Mouse (Mus musculus) macrophage (primary cell): ENCODE results near the gene Ralgapb. TPM values are rescaled to one million over a fixed set of nuclear protein-coding genes. Genes with fewer than 3 reads are reported as not detected.

ENCODE experiments used
- H3K27ac ChIP-seq: fragments of 350-480 bp; formaldehyde crosslinking; 2 replicates; pipeline ENCODE4 v1.9.0; 2021
- H3K36me3 ChIP-seq: fragments of 350-480 bp; formaldehyde crosslinking; 2 replicates; pipeline ENCODE4 v1.9.0; 2021; ENCODE audit errors: inconsistent target
- H3K4me3 ChIP-seq: fragments of 350-480 bp; formaldehyde crosslinking; 2 replicates; pipeline ENCODE4 v1.9.0; 2021; ENCODE audit errors: inconsistent target
- H3K79me2 ChIP-seq: fragments of 350-480 bp; formaldehyde crosslinking; 2 replicates; pipeline ENCODE4 v1.9.0; 2021; ENCODE audit errors: inconsistent target
- WGBS: methylation state at CpG from one replicate; pipeline ENCODE4 v1.1.7; 2026; ENCODE audit warnings: inconsistent platforms; ENCODE audit not compliant: missing documents; 5-methylcytosine and 5-hydroxymethylcytosine counted together
- polyA plus RNA-seq: library from polyadenylated mRNA; stranded (reverse); fragments of 250-400 nt; gene quantifications from 3 replicates; pipeline ENCODE4 v1.2.4, GENCODE M21; 2018; ENCODE audit warnings: inconsistent platforms
- total RNA-seq, 78 experiments: library from RNA; depleted of rRNA; stranded (reverse); fragments of 250-400 nt; gene quantifications; 1 replicate in 9 of 78; 2 replicates in 24 of 78; 3 replicates in 43 of 78; 4 replicates in 2 of 78; pipeline ENCODE4 v1.2.4; 2018; ENCODE audit warnings: inconsistent platforms in 56 of 78

The Ralgapb gene
- total RNA-seq (2018; cell fraction: chromatin; rRNA removed): 100 to 1,000 TPM in 19 of 26 experiments, 10 to 100 TPM in 7; 62.0 to 136 (median 109) TPM
- total RNA-seq (2018; cell fraction: cytosol; rRNA removed): 10 to 100 TPM; 21.4 to 36.1 (median 28.2) TPM
- 100 to 1,000 TPM in 3 of 26 experiments, 10 to 100 TPM in 23; 48.4 to 124 (median 68.2) TPM for total RNA-seq (2018; cell fraction: nucleus; rRNA removed)
- polyA plus RNA-seq: 20.0 to 20.4 TPM (median 20.2 TPM) in 3 replicates

- H3K27ac ChIP-seq: no peak within 1 kb of the TSS
- H3K36me3 ChIP-seq: no peaks in the 10 kb centered on the region
- WGBS: under 1% methylated on average over 45 of the region's 46 CpGs
- peaks cover 45% of the 10 kb centered on the region for H3K79me2 ChIP-seq
- peak within 1 kb of the TSS; percentile 59 for H3K4me3 ChIP-seq
These were observed at the start of gene Ralgapb for GRCm38 (mm10) chr2:158409595-158410021. Gene Ralgapb, plus strand, starts transcription at chr2:158409848.

GRCm38 (mm10) chr2:158360873-158361677 is 48.6 kb upstream of the Ralgapb start:
- Histone ChIP-seq H3K27ac (peak overlapping the region; percentile 51), H3K36me3 (peaks cover 33% of the 10 kb centered on the region), H3K79me2 (peaks cover 29% of the 10 kb centered on the region), H3K4me3 (peak overlapping the region; percentile 74)
- WGBS: under 1% methylated on average over 41 of the region's 41 CpGs

DNA sequence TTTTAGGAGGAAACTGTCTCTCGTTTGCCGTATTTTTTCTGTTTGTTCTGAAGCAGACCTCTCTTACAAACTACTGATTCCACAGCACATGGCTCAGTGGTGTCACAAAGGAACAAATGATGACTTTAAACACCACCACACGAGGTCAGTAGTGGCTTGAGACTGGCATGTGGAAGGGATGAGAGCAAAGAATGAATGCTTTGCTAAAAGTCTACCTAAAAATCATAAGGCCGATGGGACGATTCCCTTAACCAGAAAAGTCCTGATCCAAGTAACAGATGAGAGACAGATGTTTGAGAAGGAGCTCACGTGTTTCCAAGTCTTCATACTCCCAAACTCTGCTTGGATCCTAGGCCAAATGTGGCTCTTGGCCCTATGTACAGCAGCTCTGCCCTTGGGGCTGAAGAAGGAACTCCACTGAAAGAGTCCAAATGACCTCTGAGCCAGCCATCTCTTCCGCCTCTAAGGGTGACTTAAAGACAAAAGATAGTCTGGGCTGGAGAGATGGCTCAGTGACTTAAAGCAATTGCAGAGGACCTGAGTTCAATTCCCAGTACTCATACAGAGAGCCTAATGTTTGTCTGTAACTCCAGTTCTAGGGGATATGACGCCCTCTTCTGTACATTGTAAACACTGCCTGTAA is 47.8 kb upstream of the Ralgapb start:
- Histone ChIP-seq H3K4me3 (peak overlapping the region; percentile 74; the same call in 1 of the 2 replicates), H3K27ac (peak overlapping the region; percentile 5; the same call in 1 of the 2 replicates), H3K36me3 (peaks cover 25% of the 10 kb centered on the region), H3K79me2 (peaks cover 29% of the 10 kb centered on the region)
- 46% methylated on average over 8 of the region's 8 CpGs for WGBS

DNA sequence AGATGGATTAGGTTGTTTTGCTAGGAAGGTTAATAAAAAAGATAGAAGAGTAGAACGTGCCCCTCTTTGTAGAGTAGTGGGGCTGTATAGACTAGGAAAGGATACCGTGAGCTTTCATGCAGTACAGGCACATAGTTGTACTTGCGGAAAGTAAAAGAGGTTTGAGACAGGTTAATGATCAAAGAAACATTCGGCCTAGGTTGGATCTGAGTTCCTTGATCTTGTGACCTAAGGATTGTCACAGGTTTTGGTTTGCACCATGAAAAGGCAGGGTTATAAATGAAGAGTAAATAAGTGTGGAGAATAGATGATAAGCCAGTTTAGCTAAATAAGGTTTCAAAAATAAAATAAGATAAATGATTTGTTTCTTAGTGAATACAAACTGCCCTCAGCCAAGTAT is 45.5 kb upstream of the Ralgapb start:
- peaks cover 2% of the 10 kb centered on the region; the same call in 1 of the 2 replicates for H3K36me3 ChIP-seq
- H3K27ac ChIP-seq: no peak overlapping the region
- no peak overlapping the region for H3K4me3 ChIP-seq
- 94% methylated on average over 4 of the region's 4 CpGs for WGBS
- peaks cover 21% of the 10 kb centered on the region for H3K79me2 ChIP-seq

DNA sequence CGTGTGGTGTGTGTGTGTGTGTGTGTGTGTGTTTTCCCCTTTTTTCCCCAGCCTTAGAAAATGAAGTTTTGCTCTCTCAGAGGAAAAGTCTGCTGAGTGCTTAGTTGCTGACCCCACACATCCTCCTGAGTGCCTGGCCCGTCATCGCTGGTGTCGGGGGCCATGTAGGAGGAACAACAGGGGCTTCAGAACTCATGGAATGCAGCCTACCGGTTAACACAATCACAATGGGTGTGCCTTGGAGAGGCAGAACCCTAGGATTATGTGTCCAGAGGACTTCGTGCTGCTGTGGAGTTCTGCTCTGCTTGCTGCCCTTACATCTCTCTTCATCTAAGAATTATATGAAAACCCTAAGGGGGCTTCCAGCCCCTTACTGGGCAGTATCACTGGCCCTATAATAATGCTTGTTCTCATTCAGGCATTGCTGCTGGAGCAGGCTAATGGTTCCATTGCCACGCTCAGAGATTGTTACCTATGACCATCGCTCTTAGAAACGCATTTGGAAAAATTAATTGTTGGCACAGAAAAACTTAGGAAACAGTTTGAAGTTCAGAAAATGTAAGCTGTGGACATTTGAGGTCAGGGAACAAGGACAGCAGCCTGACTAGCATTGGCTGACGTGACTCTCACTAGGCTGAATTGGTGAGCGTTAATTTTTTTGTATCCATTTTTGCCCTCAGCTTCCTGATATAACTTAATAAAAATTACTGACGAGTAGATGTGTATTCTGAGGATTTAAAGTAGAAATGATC is 44.4 kb upstream of the Ralgapb start:
- 86% methylated on average over 12 of the region's 12 CpGs for WGBS
- no peaks in the 10 kb centered on the region for H3K36me3 ChIP-seq
- no peak overlapping the region for H3K4me3 ChIP-seq
- H3K79me2 ChIP-seq: peaks cover 10% of the 10 kb centered on the region
- H3K27ac ChIP-seq: no peak overlapping the region

- 93% methylated on average over 5 of the region's 5 CpGs for WGBS
- H3K36me3 ChIP-seq: no peaks in the 10 kb centered on the region
- no peaks in the 10 kb centered on the region for H3K79me2 ChIP-seq
- no peak overlapping the region for H3K4me3 ChIP-seq
- no peak overlapping the region for H3K27ac ChIP-seq
These were observed 42.0 kb upstream of the Ralgapb start for GRCm38 (mm10) chr2:158367654-158368053.

DNA sequence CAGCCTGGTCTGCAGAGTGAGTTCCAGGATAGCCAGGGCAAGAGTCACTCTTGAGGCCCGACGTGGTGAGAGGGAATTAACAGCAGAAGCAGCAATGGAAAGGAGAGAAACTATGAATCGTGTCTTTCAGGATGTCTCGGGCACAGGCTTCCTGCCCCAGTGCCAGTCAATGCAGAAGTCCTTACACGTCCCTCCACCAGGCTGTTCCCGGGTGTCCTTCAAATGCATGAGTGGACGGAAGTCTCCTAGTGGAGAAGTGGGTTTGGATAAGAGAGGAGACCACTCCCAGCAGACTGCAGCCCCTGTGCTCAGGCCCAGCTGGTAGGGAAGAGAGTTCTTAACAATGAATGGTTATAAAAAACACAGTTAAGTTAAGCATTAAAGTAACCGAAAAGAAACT is 41.3 kb upstream of the Ralgapb start:
- H3K4me3 ChIP-seq: no peak overlapping the region
- H3K27ac ChIP-seq: no peak overlapping the region
- no peaks in the 10 kb centered on the region for H3K36me3 ChIP-seq
- WGBS: 95% methylated on average over 8 of the region's 8 CpGs
- no peaks in the 10 kb centered on the region for H3K79me2 ChIP-seq

GRCm38 (mm10) chr2:158369474-158370172 is 40.0 kb upstream of the Ralgapb start:
- Histone ChIP-seq H3K4me3 (no peak overlapping the region), H3K79me2 (no peaks in the 10 kb centered on the region), H3K27ac (no peak overlapping the region), H3K36me3 (no peaks in the 10 kb centered on the region)
- 84% methylated on average over 3 of the region's 3 CpGs for WGBS

- H3K27ac ChIP-seq: no peak overlapping the region
- no peaks in the 10 kb centered on the region for H3K36me3 ChIP-seq
These were observed 39.5 kb upstream of the Ralgapb start for GRCm38 (mm10) chr2:158370173-158370550.

DNA sequence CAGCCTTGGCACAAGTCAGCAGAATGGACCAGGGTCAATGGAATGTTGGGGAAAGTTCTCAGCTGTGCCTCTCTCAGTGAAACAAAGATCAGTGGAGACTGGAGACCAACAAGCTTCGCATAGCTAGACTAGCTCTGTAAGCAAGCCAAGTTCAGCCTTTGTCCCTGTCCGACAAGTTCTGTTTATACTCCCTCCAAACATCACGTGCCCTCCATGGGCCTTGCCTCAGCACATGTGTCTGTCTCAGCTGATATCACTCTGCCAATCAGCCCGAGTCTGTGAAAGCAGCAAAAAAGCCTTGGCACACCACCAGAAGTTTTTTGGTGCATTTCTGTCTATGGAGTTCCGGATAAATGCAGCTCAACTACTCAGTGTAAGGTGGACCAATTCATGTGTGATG is 36.6 kb upstream of the Ralgapb start:
- Histone ChIP-seq H3K79me2 (no peaks in the 10 kb centered on the region), H3K27ac (no peak overlapping the region)
- 84% methylated on average over 5 of the region's 5 CpGs for WGBS

More at GRCm38 (mm10) chr2:158370173-158370550, 39.5 kb upstream of the Ralgapb start:
- Histone ChIP-seq H3K4me3 (no peak overlapping the region), H3K79me2 (no peaks in the 10 kb centered on the region)
- WGBS: 82% methylated on average over 5 of the region's 5 CpGs

GRCm38 (mm10) chr2:158373516-158373915 is 36.1 kb upstream of the Ralgapb start:
- Histone ChIP-seq H3K36me3 (no peaks in the 10 kb centered on the region), H3K79me2 (no peaks in the 10 kb centered on the region), H3K27ac (no peak overlapping the region), H3K4me3 (no peak overlapping the region)
- 87% methylated on average over 7 of the region's 7 CpGs for WGBS

More for the DNA sequence above, 36.6 kb upstream of the Ralgapb start:
- Histone ChIP-seq H3K36me3 (no peaks in the 10 kb centered on the region), H3K4me3 (no peak overlapping the region)

GRCm38 (mm10) chr2:158375443-158376122 is 34.1 kb upstream of the Ralgapb start, which contains the start of gene Snhg11:
Gene Snhg11, plus strand, starts transcription at chr2:158375638.
- H3K4me3 ChIP-seq: no peak within 1 kb of the TSS
- H3K36me3 ChIP-seq: no peaks in the 10 kb centered on the region
- no peaks in the 10 kb centered on the region for H3K79me2 ChIP-seq
- 11% methylated on average over 36 of the region's 36 CpGs for WGBS
- H3K27ac ChIP-seq: no peak within 1 kb of the TSS

GRCm38 (mm10) chr2:158376123-158376687 is 33.4 kb upstream of the Ralgapb start:
- H3K27ac ChIP-seq: no peak overlapping the region
- no peaks in the 10 kb centered on the region for H3K36me3 ChIP-seq
- WGBS: 52% methylated on average over 12 of the region's 12 CpGs
- H3K4me3 ChIP-seq: no peak overlapping the region
- H3K79me2 ChIP-seq: no peaks in the 10 kb centered on the region
